Mouse (Mus musculus): ENCODE data around the gene Nlrc5. TPM values are rescaled to one million over a fixed set of nuclear protein-coding genes. Genes with fewer than 3 reads are reported as not detected.

The Nlrc5 gene
- total RNA-seq, 2 experiments from 2014 or later = 0.84 to 1.0 TPM

DNA sequence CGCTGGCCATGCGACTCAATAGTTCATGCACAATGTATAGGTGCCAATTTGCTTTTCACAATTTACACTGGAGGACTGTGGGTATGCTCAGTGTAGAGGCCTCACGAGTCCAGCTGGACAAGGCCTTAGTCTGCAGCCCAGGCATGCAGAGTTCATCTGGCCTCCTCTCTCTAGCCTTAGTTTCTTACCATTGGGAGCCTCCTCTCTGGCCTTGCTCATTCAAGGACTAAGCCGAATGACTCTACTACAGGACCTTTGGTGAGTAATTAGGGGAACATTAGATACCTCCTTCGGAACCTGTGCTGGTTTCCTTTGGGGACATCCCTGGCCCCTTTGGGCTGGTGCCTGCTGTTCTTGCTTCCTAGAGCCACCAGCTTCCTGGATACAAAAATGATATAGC is 84.9 kb downstream of the Nlrc5 start:
- no peak for DNase-seq
- intact Hi-C loops (cut with DNase I) = no loop called here

DNA sequence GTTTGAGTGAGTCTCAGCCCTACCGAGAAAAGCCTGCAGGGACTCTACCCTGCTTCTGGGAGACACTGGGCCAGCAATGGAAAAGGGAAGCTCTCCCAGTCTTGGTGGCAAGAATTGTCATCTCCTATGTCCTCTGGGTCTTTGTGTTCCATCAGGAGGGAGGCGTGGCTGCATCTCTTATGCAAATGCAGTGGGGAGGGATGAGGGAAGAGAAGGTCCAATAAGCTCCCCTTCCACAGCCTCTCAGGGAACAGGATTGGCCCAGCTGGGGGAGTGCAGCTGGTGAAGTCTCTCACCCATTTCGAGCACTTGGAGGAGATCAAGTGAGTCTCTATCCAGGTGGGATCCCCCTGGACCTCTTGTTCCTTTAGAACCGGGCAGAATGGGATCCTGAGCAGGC is 87.3 kb downstream of the Nlrc5 start:
- intact Hi-C loops (cut with DNase I) = no loop called here

DNA sequence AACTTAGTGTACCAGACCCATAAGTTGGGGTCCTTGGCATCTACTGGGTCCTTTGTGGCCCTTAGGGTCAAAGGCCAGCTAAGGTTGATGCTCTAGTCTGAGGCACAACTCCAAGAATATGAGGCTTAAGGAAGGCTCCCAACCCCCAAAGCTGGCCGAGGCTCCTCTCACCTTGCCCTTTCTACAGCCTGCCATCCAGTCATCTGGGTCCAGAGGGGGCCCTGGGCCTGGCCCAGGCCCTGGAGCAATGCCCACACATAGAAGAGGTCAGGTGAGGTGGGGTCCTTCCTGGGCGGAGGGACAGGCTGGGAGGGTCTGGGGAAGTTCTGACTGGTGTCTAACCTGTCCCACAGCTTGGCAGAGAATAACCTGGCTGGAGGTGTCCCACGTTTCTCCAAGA is 88.3 kb downstream of the Nlrc5 start:
- intact Hi-C loops (cut with DNase I) = no loop called here
- no peak for DNase-seq

More for the DNA sequence above, 87.3 kb downstream of the Nlrc5 start:
- DNase-seq = no peak

DNA sequence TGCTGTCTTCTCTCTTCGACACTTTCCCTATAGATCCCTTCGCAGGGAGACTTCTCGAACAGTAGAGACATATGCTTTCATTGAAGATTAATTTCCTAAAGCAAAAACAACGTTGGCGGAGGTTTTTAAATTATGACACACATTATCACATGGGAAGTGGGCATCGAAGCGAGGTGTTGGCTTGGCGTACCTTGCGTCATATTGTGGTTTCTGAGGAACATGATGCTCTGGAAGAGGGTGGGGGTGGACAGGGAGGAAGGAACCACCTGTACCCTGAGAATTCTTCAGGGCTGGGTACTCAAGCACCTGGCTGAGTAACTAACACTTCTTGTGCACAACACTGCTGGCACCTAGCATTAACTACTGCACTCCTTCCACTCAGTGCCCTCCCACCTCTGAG is 90.4 kb downstream of the Nlrc5 start:
- intact Hi-C loops (cut with DNase I) = no loop called here

DNA sequence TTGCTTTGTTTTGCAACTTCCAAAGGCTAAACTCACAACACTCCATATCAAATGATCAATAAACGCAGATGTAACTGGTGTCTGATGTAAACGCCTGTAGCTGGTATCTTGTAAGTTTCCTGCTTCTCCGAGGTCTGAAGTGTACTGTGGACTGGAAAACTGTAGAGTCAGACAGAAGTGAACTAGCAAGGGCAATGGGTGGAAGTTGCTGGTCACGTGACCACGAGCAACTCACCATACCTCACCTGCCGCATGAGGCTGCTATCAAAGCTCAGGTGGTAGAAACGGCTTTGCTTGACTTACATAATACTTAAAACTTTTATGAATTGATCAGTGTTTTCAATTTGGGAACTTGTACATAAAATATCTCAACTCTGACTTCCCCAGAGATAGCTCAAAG is 93.0 kb downstream of the Nlrc5 start:
- DNase-seq = no peak
- intact Hi-C loops (cut with DNase I) = no loop called here

More for the DNA sequence above, 90.4 kb downstream of the Nlrc5 start:
- no peak for DNase-seq

DNA sequence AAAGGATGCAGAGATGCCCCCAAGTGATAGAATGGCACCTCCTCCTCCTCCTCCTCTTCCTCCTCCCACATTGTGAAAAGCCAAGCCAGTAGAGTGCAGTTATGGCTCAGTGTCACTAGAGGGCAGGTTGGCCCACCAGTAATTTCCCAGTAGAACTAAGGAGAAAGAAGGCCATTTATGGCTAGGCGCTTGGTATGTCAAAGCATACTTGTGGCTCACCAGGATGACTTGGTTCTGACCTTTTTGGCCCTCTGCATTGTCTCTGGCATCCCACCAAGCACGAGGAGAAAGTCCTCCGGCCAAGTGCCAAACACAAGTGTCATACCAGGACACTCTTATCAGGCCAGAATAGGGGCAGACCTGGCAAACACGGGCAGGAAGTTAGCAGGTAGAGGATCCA is 94.1 kb downstream of the Nlrc5 start:
- intact Hi-C loops (cut with DNase I) = loop anchor here (1.0 kb wide), 2 partner anchors 52 to 56 kb away; no protein-coding TSS in a partner anchor
- DNase-seq = peak; percentile 56 to 72

DNA sequence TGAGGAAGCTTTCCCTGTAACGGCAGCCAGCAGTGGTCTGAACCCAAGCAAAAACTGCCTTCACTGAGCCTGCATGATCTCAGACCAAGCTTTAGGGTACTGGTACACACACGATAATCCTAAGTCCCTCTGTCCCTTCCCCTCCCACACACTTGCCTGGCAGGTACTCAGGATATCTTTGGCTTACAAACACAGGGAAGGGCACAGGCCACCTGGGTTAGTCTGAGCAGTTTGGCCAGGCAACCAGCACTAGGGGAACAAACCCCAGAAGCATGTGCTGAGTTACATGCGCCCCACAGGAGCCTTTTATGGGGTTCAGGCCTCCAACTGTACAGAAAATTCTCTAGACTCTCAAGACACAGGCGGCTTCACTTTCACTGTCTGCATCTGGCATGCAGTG is 95.7 kb downstream of the Nlrc5 start:
- no peak for DNase-seq
- intact Hi-C loops (cut with DNase I) = loop anchor here (5.0 to 10.0 kb wide), 2 partner anchors 172 to 275 kb away; no protein-coding TSS in a partner anchor

DNA sequence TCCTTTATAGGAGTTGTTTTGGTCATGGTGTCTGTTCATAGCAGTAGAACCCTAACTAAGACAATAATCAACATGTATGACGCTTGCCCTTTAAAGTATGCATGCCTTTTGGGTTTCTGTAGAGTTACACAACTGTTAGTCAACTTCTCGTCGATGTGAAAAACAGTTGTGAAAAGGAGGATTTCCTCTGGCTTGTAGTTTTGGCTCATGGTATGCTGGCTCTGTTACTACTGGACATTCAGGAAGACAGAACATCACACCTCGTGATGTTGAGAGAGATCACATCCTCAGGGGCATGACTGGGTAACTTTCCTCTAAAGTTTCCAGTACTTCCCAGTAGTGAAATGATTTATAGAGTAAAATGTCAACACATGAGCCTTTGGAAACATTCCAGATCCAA is 96.5 kb downstream of the Nlrc5 start:
- intact Hi-C loops (cut with DNase I) = loop anchor here (5.0 to 10.0 kb wide), 2 partner anchors 172 to 274 kb away; no protein-coding TSS in a partner anchor
- DNase-seq = no peak

DNA sequence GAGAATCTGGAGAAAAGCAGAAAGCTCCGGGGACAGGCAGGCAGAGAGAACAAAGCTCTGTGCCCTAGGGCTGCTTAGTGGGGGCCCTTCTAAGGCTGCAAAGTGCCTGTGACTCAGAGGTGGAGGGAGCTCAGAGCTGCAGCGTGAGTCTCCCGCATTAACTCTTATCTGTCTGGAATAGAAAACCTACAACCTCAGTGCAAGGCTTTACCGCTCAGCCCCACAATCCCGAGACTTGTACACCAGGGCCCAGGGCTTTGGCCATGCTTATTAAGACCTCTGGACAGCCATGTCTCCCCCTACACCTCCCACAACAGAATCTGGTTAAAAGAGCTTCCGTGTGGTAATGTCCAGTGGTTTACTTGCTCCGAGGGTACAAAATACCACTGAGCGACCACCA is 97.8 kb downstream of the Nlrc5 start:
- intact Hi-C loops (cut with DNase I) = loop anchor here (5.0 to 10.0 kb wide), 2 partner anchors 170 to 273 kb away; no protein-coding TSS in a partner anchor
- DNase-seq = no peak

DNA sequence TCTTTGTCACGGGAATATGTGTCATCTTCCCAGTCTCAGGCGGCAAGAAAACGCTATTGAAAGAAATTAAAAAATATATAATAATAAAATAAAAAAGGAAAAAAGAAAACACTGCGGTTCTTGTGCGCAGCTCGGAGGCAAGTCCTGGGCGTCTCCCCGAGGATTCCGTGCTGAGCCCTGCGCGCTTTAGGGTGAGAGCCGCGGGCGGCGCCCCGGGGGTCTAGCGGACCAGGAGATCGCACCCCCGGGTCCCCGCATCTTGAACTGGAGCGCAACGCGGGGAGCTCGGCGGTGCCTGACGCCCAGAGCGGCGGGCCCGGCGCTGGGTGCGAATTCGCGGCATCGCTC is 98.3 kb downstream of the Nlrc5 start:
- intact Hi-C loops (cut with DNase I) = loop anchor here (5.0 to 10.0 kb wide), 2 partner anchors 170 to 272 kb away; no protein-coding TSS in a partner anchor
- DNase-seq = no peak

DNA sequence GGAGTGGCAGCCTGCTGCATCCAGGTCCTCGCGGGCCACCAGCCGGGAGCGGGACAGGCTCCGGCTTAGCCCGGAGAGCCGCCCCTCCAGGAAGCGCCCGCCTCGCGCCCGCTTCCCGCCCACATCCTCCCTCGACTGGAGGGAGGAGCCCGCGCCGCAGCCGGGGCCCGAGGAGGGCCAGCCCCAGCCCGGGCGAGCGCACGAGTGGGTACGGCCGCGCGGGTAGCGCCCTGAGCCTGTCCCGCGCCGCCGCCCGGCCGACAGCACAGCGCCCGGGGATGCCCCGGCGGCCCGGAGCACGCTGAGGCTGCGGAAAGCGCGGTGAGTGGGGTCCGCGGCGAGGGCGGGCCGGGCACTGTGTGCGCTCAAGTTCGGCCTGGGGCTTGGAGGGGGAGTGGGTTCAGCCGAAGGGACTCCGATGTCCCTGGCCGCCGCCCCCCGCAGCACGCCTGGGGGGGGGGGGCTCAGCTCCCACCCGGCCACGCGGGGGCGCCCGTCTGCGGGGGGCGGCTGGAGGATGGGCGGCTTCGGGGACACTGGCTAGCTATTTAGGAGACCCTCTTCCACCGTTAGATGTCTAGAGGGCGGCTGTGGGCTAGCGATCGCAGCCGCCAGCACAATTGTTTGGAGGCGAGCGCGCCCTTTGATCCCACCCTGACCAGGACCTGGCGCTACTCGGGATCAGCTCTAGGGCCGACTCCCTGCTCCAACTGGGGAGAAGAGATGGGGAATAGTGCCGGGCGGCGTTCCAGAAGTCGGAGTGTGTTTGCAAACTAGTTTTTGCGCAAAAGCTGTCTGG is 98.9 kb downstream of the Nlrc5 start, which contains the start of gene Cpne2:
TSS of gene Cpne2 (plus strand) at position 118 of the 799 bp plus-strand sequence.
- intact Hi-C loops (cut with DNase I) = loop anchor here (5.0 to 10.0 kb wide), 2 partner anchors 169 to 272 kb away; no protein-coding TSS in a partner anchor
- peak; percentile 72 to 74 for DNase-seq

DNA sequence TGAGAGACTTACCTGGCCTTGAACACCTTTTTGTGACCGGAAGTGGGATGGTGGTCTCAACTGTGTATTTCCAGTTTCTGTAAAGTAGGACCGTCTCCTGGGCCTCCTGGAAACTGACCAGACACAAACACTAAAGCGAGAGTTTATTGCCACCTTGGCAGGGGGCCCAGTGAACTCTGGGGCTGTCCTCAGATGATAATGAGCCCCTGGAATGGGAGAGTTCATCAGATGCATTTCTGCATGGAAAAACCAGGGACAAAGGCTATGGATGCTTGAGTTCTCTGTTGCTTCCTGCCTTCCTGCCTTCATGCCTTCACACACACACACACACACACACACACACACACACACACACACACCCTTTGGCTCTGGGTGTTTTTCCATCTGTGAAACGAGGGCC is 100.5 kb downstream of the Nlrc5 start:
- intact Hi-C loops (cut with DNase I) = loop anchor here (5.0 to 10.0 kb wide), 2 partner anchors 168 to 270 kb away; no protein-coding TSS in a partner anchor
- no peak for DNase-seq

DNA sequence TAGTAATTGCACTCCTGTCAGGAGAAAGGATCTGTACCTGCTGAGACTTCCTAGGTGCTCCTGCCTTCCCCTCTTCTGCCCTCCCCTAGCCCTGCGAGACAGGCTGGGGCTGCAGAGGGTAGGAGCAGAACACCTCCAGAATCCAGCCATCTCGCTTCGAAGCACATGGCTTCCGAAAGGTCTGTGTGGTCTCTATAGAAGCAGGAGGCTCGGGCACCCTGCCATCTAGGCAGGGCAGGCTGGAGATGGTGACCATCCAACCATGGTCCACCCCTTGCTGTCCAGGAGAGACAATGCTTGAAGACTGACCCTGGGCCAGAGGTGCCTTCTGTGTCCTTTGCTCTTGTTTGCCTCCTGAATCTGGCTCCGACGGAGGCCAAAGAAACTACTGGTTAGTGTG is 101.5 kb downstream of the Nlrc5 start:
- intact Hi-C loops (cut with DNase I) = loop anchor here (10.0 kb wide), 1 partner anchor 269 kb away; no protein-coding TSS in a partner anchor
- no peak for DNase-seq

DNA sequence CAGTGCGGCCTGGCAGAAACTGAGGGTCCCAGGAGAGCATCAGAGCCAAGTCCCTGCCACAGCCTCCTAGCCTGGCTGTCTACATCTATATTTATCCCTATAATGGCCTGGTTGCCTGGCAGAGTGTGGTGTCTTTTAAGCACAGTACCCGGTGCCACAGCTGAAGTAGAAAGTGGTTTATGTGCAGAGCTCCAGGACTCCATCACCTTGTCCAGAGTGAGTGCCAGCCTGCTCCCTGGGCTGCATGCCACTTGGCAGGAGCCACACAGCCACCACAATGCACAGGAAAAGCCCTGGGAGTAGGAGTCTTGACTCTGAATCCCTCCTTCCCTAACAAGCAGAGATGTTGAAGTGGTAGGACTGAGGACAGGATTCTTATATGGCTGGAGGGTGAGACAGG is 103.3 kb downstream of the Nlrc5 start:
- DNase-seq = peak; percentile 60 to 61
- intact Hi-C loops (cut with DNase I) = loop anchor here (10.0 kb wide), 1 partner anchor 267 kb away; no protein-coding TSS in a partner anchor

DNA sequence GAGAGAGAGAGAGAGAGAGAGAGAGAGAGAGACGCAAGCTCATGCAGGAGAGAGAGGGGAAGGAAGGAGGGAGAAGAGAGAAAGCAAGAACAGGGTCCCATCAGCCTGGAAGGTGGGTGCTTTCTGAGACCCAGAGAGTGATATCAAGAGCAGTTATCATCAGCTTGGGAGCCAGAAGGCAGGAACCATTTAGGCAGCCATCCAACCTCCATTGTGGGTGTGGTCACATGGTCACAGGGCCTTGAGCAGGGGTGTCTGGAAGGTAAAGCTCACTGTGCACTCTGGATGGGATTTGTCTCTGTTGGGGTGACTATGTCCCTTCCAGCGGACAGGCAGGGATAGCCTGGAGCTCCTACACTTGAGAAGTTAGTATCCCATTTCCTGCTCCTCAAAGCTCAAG is 105.9 kb downstream of the Nlrc5 start:
- intact Hi-C loops (cut with DNase I) = no loop called here
- DNase-seq = no peak

DNA sequence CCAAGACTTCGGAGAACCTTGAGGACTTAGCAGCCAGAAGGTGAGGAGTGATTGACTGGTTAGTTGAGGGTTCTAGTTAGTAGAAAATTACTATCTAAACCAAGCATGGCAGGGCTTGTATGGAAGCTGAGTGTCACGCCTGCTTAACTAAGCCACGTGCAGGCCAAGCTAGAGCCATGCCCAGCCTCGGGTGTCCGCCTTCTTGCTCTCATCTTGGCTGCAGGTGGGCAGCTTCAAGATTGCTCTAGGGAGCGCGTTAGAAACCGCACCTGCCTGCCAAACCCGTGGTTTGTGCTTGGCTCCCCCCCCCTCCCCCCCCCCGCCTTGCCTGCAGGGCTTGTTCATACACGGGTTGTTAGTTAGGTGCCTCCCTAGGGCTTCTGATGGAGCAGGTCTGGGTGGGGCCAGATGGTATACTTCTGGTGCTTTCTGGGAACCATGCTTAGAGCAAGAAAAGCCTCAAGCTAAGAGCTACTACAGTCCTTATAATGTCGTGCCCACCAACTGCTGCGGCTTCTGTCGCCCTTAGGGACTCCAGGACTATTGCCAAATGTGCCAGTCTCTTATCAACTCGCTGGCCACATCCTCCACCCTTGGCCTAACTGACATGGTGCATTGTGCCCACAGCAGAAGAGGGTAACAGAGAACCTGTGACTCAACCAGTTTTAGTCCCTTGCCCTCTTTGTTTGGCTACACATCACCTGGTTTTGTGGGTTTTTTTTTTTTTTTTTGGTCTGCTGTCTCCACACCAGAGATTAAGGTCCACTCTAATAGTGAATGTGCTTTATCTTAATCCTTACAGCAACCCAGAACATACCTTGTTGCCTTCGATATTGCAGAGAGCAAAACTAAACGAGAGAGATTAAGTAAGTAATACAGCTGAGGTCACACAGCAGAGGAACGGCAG is 107.0 kb downstream of the Nlrc5 start:
- intact Hi-C loops (cut with DNase I) = no loop called here
- DNase-seq = no peak

DNA sequence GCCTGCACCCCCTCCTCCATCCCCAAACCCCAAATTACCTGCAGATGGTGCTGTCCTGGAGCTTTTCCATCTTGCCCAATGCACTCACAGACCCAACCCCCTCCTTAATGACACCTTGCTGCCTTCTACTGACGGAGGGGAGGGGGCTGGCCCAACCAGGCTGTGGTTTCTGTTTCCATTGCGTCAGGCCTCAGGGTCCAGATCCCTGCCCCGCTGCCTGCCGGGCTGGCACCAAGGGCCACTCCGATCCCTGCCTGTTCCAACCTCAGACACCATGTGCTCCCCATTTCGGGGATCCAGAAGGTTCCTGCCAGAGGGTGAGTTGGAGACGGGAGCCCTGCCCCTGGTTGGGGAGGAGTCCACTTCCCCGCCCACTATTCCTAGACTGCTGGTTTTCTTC is 109.8 kb downstream of the Nlrc5 start:
- intact Hi-C loops (cut with DNase I) = no loop called here
- no peak for DNase-seq

DNA sequence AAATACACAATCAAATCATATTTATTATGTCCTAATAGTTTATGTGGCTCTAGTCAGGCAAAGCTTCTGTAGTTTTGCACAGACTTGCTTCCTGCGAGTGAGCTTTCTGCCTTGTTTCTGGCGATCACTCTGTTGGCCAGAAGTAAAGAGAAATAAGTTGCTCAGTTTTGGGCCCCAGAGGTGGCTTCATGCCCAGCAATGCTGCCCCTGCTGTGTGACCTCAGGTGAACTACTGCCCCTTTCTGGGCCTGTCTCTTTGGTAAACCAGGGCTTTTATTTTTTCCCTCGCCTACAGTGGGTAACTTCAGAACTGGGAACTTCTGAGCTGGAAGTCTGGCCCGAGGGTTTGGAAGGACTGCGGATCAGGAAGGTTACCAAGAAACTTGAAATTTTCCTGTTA is 114.9 kb downstream of the Nlrc5 start:
- intact Hi-C loops (cut with DNase I) = no loop called here
- DNase-seq = no peak

DNA sequence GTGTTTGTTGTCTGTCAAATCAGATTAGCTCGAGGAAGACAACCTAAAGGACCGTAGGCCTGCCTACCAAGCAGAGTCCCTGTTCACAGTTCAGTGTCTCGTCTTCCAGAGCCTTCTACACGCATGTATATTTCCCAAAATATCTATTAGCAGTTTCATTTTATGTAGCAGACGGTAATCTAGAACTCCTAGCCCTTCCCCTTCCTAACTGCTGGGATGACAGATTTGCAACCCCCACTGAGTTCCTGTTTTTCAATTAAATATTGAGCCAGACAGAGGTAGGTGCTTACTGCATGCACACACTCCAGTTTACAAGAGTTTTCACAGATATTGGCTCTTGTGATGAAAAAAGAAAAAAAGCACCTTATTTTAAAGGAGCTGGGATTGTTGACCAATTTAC is 115.3 kb downstream of the Nlrc5 start:
- DNase-seq = no peak
- intact Hi-C loops (cut with DNase I) = no loop called here

DNA sequence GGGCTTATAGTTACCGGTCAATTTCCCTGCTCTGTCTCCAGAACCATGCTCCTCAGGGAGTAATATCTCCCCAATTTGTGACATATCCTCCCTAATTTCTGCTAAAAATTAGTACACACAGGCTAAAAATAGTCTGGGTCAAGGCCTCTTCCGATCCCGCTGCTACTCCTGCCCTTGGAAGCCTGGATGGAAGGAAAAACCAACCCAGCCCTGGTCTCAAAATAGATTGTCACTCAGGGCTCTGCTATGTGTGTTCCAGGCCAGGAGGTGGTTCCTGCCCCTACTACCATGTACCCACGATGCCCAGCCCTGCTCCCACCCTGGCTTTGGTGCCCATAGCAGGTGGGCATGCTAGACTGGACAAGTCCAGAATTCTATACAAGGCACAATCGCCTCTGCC is 115.8 kb downstream of the Nlrc5 start:
- peak; percentile 41 to 63 for DNase-seq
- intact Hi-C loops (cut with DNase I) = no loop called here
